Mouse (Mus musculus) bone marrow, adult 2 months (tissue): Measurements from ENCODE around the gene Nhp2.

Experiments used
- CTCF ChIP-seq: fragments of 200-500 bp; IDR thresholded peaks from 2 replicates; pipeline ENCODE4 v1.5.1; 2011; ENCODE audit warnings: low read length, control low read depth; ENCODE audit not compliant: control insufficient read depth, insufficient read depth
- POLR2A ChIP-seq: fragments of 200-500 bp; IDR thresholded peaks from 2 replicates; pipeline ENCODE4 v1.6.1; 2011; ENCODE audit warnings: low read depth, mild to moderate bottlenecking, control low read depth, low read length, borderline replicate concordance; ENCODE audit not compliant: control insufficient read depth

DNA sequence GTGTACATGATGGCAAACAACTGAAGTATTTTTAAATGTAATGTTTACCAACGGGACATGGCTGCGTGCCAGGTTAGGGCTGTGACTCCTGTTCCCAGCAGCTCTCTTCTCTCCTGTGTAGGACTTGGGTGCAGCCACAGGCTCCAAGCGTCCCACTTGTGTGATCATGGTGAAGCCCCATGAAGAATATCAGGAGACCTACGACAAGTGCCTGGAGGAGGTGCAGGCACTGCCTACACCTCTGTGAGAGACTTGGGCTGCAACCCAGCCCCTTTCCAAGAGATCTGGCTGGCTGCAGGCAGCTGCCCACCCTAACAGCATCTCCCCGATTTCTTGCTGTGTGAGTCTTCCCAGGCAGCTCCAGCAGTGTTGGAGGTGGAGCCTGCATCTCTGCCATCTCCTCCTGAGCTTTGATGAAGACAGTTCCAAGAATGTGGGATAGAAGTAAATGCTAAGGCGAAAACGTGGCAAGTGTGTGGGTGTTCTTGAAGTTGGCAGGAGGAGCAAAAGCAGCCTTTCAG, 3.5 kb downstream of the Nhp2 start:
- TF ChIP-seq CTCF (no peak), POLR2A (no peak)
